Mouse (Mus musculus) heart, embryonic 10.5 days (tissue): ENCODE measurements around the gene Abhd6. TPM values are rescaled to one million over a fixed set of nuclear protein-coding genes. Genes with fewer than 3 reads are reported as not detected.

ENCODE experiments used
- DNase-seq: peaks from one replicate; pipeline ENCODE4 v3.0.0-alpha.2; 2017; ENCODE audit warnings: low spot score
- H3K27ac ChIP-seq: fragments of 300-500 bp; sonication (generic); 2 replicates; pipeline ENCODE4 v1.5.1; 2016; ENCODE audit warnings: mild to moderate bottlenecking
- H3K27me3 ChIP-seq: fragments of 300-500 bp; sonication (generic); 2 replicates; pipeline ENCODE4 v1.6.1; 2016; ENCODE audit warnings: mild to moderate bottlenecking; ENCODE audit not compliant: poor library complexity, insufficient read depth, severe bottlenecking
- H3K36me3 ChIP-seq: fragments of 300-500 bp; sonication (generic); 2 replicates; pipeline ENCODE4 v1.6.1; 2016; ENCODE audit warnings: mild to moderate bottlenecking, moderate library complexity
- H3K4me1 ChIP-seq: fragments of 300-500 bp; sonication (generic); 2 replicates; pipeline ENCODE4 v1.6.1; 2016; ENCODE audit warnings: mild to moderate bottlenecking
- H3K4me3 ChIP-seq: fragments of 300-500 bp; sonication (generic); 2 replicates; pipeline ENCODE4 v1.5.1; 2016; ENCODE audit warnings: mild to moderate bottlenecking, moderate library complexity
- H3K9me3 ChIP-seq: fragments of 300-500 bp; sonication (generic); 2 replicates; pipeline ENCODE4 v1.6.1; 2016; ENCODE audit warnings: mild to moderate bottlenecking, moderate library complexity
- WGBS: fragments of 180-500 bp; shearing (Covaris S2); methylation state at CpG from one replicate; pipeline ENCODE4 v1.1.7; 2016; 5-methylcytosine and 5-hydroxymethylcytosine counted together
- polyA plus RNA-seq: library from polyadenylated mRNA; unstranded; fragments of >200 nt; fragmentation: Nextera tagmentation; extraction: Ambion mirVana; gene quantifications from 2 replicates; pipeline ENCODE4 v1.2.1, GENCODE M21; 2016

Gene Abhd6
- polyA plus RNA-seq, 1 experiment from 2014 or later, result 16.0 TPM

- Histone ChIP-seq H3K36me3 (peaks cover 12% of the 10 kb centered on the region), H3K4me3 (no peak overlapping the region), H3K27ac (no peak overlapping the region), H3K4me1 (peaks cover 9% of the 10 kb centered on the region; the same call in 1 of the 2 replicates), H3K9me3 (no peaks in the 10 kb centered on the region), H3K27me3 (no peaks in the 10 kb centered on the region)
- no peak for DNase-seq
- 63% methylated on average over 3 of the region's 3 CpGs for WGBS
Measured at GRCm38 (mm10) chr14:8094931-8095561, 92.3 kb downstream of the Abhd6 start.

GRCm38 (mm10) chr14:8095562-8095950, 92.9 kb downstream of the Abhd6 start:
- Histone ChIP-seq H3K4me1 (peaks cover 9% of the 10 kb centered on the region; the same call in 1 of the 2 replicates), H3K27me3 (no peaks in the 10 kb centered on the region), H3K9me3 (no peaks in the 10 kb centered on the region), H3K36me3 (peaks cover 7% of the 10 kb centered on the region), H3K4me3 (no peak overlapping the region), H3K27ac (0 out of 2 replicates have a peak overlapping the region, but pooled peaks have one; percentile 42)
- no peak for DNase-seq
- WGBS, result 45% methylated on average over 7 of the region's 7 CpGs

- Histone ChIP-seq H3K27me3 (no peaks in the 10 kb centered on the region), H3K36me3 (no peaks in the 10 kb centered on the region)
- under 1% methylated on average over 89 of the region's 89 CpGs for WGBS
Measured at GRCm38 (mm10) chr14:8097978-8098686, 95.4 kb downstream of the Abhd6 start, which contains the start of gene Pxk. TSS of gene Pxk (plus strand) at chr14:8098211.

GRCm38 (mm10) chr14:8098687-8098995, 95.9 kb downstream of the Abhd6 start:
- Histone ChIP-seq H3K36me3 (no peaks in the 10 kb centered on the region), H3K4me1 (peaks cover 12% of the 10 kb centered on the region; the same call in 1 of the 2 replicates), H3K27me3 (no peaks in the 10 kb centered on the region), H3K4me3 (peak overlapping the region; percentile 97), H3K27ac (peak overlapping the region; percentile 93), H3K9me3 (no peaks in the 10 kb centered on the region)
- 3% methylated on average over 5 of the region's 5 CpGs for WGBS
- DNase-seq, result no peak

More at GRCm38 (mm10) chr14:8097978-8098686, 95.4 kb downstream of the Abhd6 start, which contains the start of gene Pxk:
- peak within 1 kb of the TSS; percentile 97 for H3K4me3 ChIP-seq
- peaks cover 10% of the 10 kb centered on the region; the same call in 1 of the 2 replicates for H3K4me1 ChIP-seq
- no peaks in the 10 kb centered on the region for H3K9me3 ChIP-seq
- DNase-seq, result peak; percentile 97
- peak within 1 kb of the TSS; percentile 93 for H3K27ac ChIP-seq

GRCm38 (mm10) chr14:8099561-8100021, 96.9 kb downstream of the Abhd6 start:
- 70% methylated on average over 10 of the region's 10 CpGs for WGBS
- Histone ChIP-seq H3K27me3 (no peaks in the 10 kb centered on the region), H3K4me3 (peak overlapping the region; percentile 97; the same call in 1 of the 2 replicates), H3K27ac (no peak overlapping the region), H3K9me3 (no peaks in the 10 kb centered on the region), H3K36me3 (no peaks in the 10 kb centered on the region), H3K4me1 (peaks cover 12% of the 10 kb centered on the region; the same call in 1 of the 2 replicates)
- no peak for DNase-seq

GRCm38 (mm10) chr14:8101886-8102285, 99.2 kb downstream of the Abhd6 start:
- 89% methylated on average over 8 of the region's 8 CpGs for WGBS
- H3K4me3 ChIP-seq, result no peak overlapping the region
- H3K27ac ChIP-seq, result no peak overlapping the region
- no peaks in the 10 kb centered on the region for H3K9me3 ChIP-seq
- H3K27me3 ChIP-seq, result no peaks in the 10 kb centered on the region
- 0 out of 2 replicates have a peak, but pooled peaks cover 3% of the 10 kb centered on the region for H3K36me3 ChIP-seq
- H3K4me1 ChIP-seq, result peaks cover 6% of the 10 kb centered on the region; the same call in 1 of the 2 replicates
- no peak for DNase-seq

GRCm38 (mm10) chr14:8102676-8103075, 100.0 kb downstream of the Abhd6 start:
- H3K36me3 ChIP-seq, result 0 out of 2 replicates have a peak, but pooled peaks cover 7% of the 10 kb centered on the region
- H3K27ac ChIP-seq, result no peak overlapping the region
- 84% methylated on average over 12 of the region's 12 CpGs for WGBS
- H3K27me3 ChIP-seq, result no peaks in the 10 kb centered on the region
- DNase-seq, result no peak
- peaks cover 5% of the 10 kb centered on the region; the same call in 1 of the 2 replicates for H3K4me1 ChIP-seq
- H3K4me3 ChIP-seq, result no peak overlapping the region
- no peaks in the 10 kb centered on the region for H3K9me3 ChIP-seq

Other genes starting within 250 kb of the Abhd6 start
- gene Gm26661, start 211.3 kb upstream of the Abhd6 start, polyA plus RNA-seq, result not detected in 2 replicates
- gene Flnb, start 184.9 kb upstream of the Abhd6 start, polyA plus RNA-seq, result 15.2 and 18.5 TPM in 2 replicates
- 0.20 and 0.59 TPM in 2 replicates for gene Gm45521, start 45.6 kb upstream of the Abhd6 start, polyA plus RNA-seq
- not detected in 2 replicates for gene Dnase1l3, start 8.3 kb upstream of the Abhd6 start, polyA plus RNA-seq
- gene Rpp14, start 77.5 kb downstream of the Abhd6 start, polyA plus RNA-seq, result 40.9 and 43.5 TPM in 2 replicates
- 23.1 and 24.1 TPM in 2 replicates for gene Pxk, start 95.3 kb downstream of the Abhd6 start, polyA plus RNA-seq
- gene Pdhb, start 170.1 kb downstream of the Abhd6 start, polyA plus RNA-seq, result 332 and 445 TPM in 2 replicates
- 3.5 and 7.2 TPM in 2 replicates for gene Kctd6, start 211.2 kb downstream of the Abhd6 start, polyA plus RNA-seq